Mouse (Mus musculus) megakaryocyte progenitor cell, adult 5-6 weeks (primary cell): ENCODE data around the gene Ost4. TPM values are rescaled to one million over a fixed set of nuclear protein-coding genes. Genes with fewer than 3 reads are reported as not detected.
A peak's percentile ranks its signal among the peaks of the same experiment; 100 is the strongest.

ENCODE experiments used
- ATAC-seq: replicated peaks from 2 replicates; pipeline ENCODE4 v1.8.0; 2016; ENCODE audit warnings: mild to moderate bottlenecking, moderate TSS enrichment, inconsistent platforms; ENCODE audit not compliant: poor library complexity
- total RNA-seq, 2 experiments: library from RNA; stranded (forward) in 1 of 2; stranded (reverse) in 1 of 2; fragments of 157-497, 149-512 nt in 1 of 2; fragments of 200-1000 nt in 1 of 2; gene quantifications; 2 replicates each; pipeline versions ENCODE4 v1.2.3 to v1.2.4; 2015 to 2017

The Ost4 gene
- total RNA-seq (2015) (439 and 494 TPM in 2 replicates), total RNA-seq (2017) (259 and 297 TPM in 2 replicates)

GRCm38 (mm10) chr5:30907413-30908059 is at the start of gene Ost4:
TSS of gene Ost4 (minus strand) at chr5:30907788.
- peak; percentile 94 for ATAC-seq

GRCm38 (mm10) chr5:30955751-30956150 is 48.2 kb upstream of the Ost4 start:
- no peak for ATAC-seq

GRCm38 (mm10) chr5:30954556-30954955 is 47.0 kb upstream of the Ost4 start:
- no peak for ATAC-seq

GRCm38 (mm10) chr5:30954065-30954464 is 46.5 kb upstream of the Ost4 start:
- ATAC-seq = no peak

GRCm38 (mm10) chr5:30952551-30952950 is 45.0 kb upstream of the Ost4 start:
- ATAC-seq = no peak

GRCm38 (mm10) chr5:30951706-30952105 is 44.1 kb upstream of the Ost4 start:
- ATAC-seq = no peak

GRCm38 (mm10) chr5:30950922-30951321 is 43.3 kb upstream of the Ost4 start:
- ATAC-seq = no peak

GRCm38 (mm10) chr5:30950451-30950850 is 42.9 kb upstream of the Ost4 start:
- no peak for ATAC-seq

- peak; percentile 83 for ATAC-seq
These were observed 42.2 kb upstream of the Ost4 start for GRCm38 (mm10) chr5:30949654-30950326.

GRCm38 (mm10) chr5:30948620-30949019 is 41.0 kb upstream of the Ost4 start:
- ATAC-seq = no peak

GRCm38 (mm10) chr5:30944956-30945781 is 37.6 kb upstream of the Ost4 start, which contains the start of gene Cgref1:
TSS of gene Cgref1 (minus strand) at chr5:30945591.
- ATAC-seq = peak; percentile 21

- ATAC-seq = no peak
These were observed 36.8 kb upstream of the Ost4 start for GRCm38 (mm10) chr5:30944344-30944743.

GRCm38 (mm10) chr5:30943004-30943403 is 35.4 kb upstream of the Ost4 start:
- peak; percentile 62 for ATAC-seq

- ATAC-seq = no peak; the same call in 1 of the 2 replicates
These were observed 27.3 kb upstream of the Ost4 start for GRCm38 (mm10) chr5:30934725-30935461.

- ATAC-seq = no peak
These were observed 26.1 kb upstream of the Ost4 start for GRCm38 (mm10) chr5:30933705-30934104.

GRCm38 (mm10) chr5:30931378-30931777 is 23.8 kb upstream of the Ost4 start:
- no peak for ATAC-seq

GRCm38 (mm10) chr5:30930846-30931245 is 23.3 kb upstream of the Ost4 start:
- no peak for ATAC-seq

GRCm38 (mm10) chr5:30930121-30930520 is 22.5 kb upstream of the Ost4 start:
- ATAC-seq = peak; percentile 64; the same call in 1 of the 2 replicates

- ATAC-seq = peak; percentile 39; the same call in 1 of the 2 replicates
These were observed 20.4 kb upstream of the Ost4 start for GRCm38 (mm10) chr5:30927945-30928529.

GRCm38 (mm10) chr5:30926073-30926472 is 18.5 kb upstream of the Ost4 start:
- no peak for ATAC-seq
